In the genomic region with DNA sequence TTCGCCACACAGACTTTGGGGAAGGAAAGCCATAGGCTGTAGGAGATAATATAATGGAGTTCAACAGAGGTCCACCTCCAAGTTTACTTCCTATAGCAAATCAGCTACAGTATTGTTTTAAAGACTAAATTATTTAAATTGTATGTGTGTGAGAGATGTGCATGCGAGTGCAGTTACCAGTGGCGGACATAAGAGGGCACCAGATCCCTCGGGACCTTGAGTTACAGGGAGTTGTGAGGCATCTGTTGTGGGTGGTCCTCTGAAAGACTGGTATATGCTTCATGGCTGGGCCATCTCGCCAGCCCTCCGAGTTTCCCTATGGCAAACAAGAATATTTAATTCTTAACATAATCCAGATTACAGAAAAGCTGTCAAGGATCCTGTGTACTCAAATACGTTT, we compare ENCODE assay signal across 20 mouse cellular contexts.
DNase-seq lines count a peak whose midpoint lies in the region; ATAC-seq and TF ChIP-seq lines count a peak whose summit lies in the region.
"Had no signal": no experiment of that assay in that cellular context is flagged by ENCODE, and none has a peak within 500 bp of the region (broad histone marks: within the 10 kb centered on the region; RNA-seq: fewer than 3 reads in every experiment).

No protein-coding gene starts in this region.

- H3K27me3 ChIP-seq in heart, adult 2 months (ENCODE audit: control insufficient read depth, insufficient read depth, low read length): no peaks in the 10 kb centered on the region
- H3K27me3 ChIP-seq in lung, postnatal 0 days (replicated peaks; ENCODE audit: insufficient read depth, low read length): no peaks in the 10 kb centered on the region
- H3K27me3 ChIP-seq in stomach, postnatal 0 days (ENCODE audit: control insufficient read depth, insufficient read depth, low read length): no peaks in the 10 kb centered on the region
- H3K27me3 ChIP-seq: lung, embryonic 15.5 days; megakaryocyte, embryonic 14.5 days; neural tube, embryonic 12.5 days had no signal

- no peaks in the 10 kb centered on the region for H3K4me1 ChIP-seq in heart, adult 2 months (ENCODE audit: control insufficient read depth, insufficient read depth, low read length)
- no peaks in the 10 kb centered on the region for H3K4me1 ChIP-seq in lung, adult 2 months (ENCODE audit: control insufficient read depth, insufficient read depth, low read length)
- H3K4me1 ChIP-seq in lung, postnatal 0 days (ENCODE audit: insufficient read depth, low read depth, low read length): no peaks in the 10 kb centered on the region
- H3K4me1 ChIP-seq in stomach, postnatal 0 days (replicated peaks; ENCODE audit: control insufficient read depth, insufficient read depth): no peaks in the 10 kb centered on the region
- H3K4me1 ChIP-seq: megakaryocyte, embryonic 14.5 days; neural tube, embryonic 12.5 days had no signal

- no peaks in the 10 kb centered on the region for H3K9me3 ChIP-seq in lung, postnatal 0 days (ENCODE audit: low read length)
- H3K9me3 ChIP-seq in stomach, postnatal 0 days (ENCODE audit: control insufficient read depth, low read length): no peaks in the 10 kb centered on the region
- H3K9me3 ChIP-seq: lung, embryonic 15.5 days; neural tube, embryonic 12.5 days had no signal

- 0 out of 2 replicates have a peak, but pooled peaks have one; percentile 2 for TF ChIP-seq CTCF in heart, adult 2 months (IDR thresholded peaks at IDR 0.05)
- 0 out of 2 replicates have a peak, but pooled peaks have one; percentile 22 for TF ChIP-seq CTCF in lung, adult 2 months (IDR thresholded peaks at IDR 0.05; ENCODE audit: insufficient read depth, low read length)
- no peak for TF ChIP-seq CTCF in lung, postnatal 0 days (IDR thresholded peaks at IDR 0.05)
- peak; percentile 14; the same call in 1 of the 2 replicates for TF ChIP-seq CTCF in stomach, postnatal 0 days (IDR thresholded peaks at IDR 0.05; ENCODE audit: low read depth)

- H3K27ac ChIP-seq in heart, adult 2 months: no peak overlapping the region
- no peak overlapping the region for H3K27ac ChIP-seq in lung, postnatal 0 days (ENCODE audit: low read length)
- no peak overlapping the region for H3K27ac ChIP-seq in stomach, postnatal 0 days (replicated peaks)
- H3K27ac ChIP-seq: hindbrain, embryonic 14.5 days; limb, embryonic 13.5 days; lung, embryonic 15.5 days; neural tube, embryonic 12.5 days had no signal

- DNase-seq in heart, adult 2 months: no peak
- no peak for DNase-seq in heart, postnatal 36 days
- no peak for DNase-seq in lung, adult 2 months
- no peak for DNase-seq in lung, postnatal 0 days (ENCODE audit: low spot score)
- DNase-seq in NIH3T3 (ENCODE audit: low read depth): peak; percentile 11
- DNase-seq in stomach, postnatal 0 days (ENCODE audit: low spot score): no peak
- DNase-seq in embryo, embryonic 11 days: no peak
- DNase-seq: B cell, adult 2 months; cerebellum, adult 9-10 months; heart, adult 18-20 months; kidney, adult 18-20 months; thymus, postnatal 14 days had no signal

- intact Hi-C loops in heart, adult 2 months (cut with DNase I): no loop called here
- intact Hi-C loops in heart, postnatal 36 days (cut with DNase I): no loop called here

- no peak for ATAC-seq in lung, postnatal 0 days
- no peak for ATAC-seq in stomach, postnatal 0 days (ENCODE audit: low FRiP score, low TSS enrichment)
- no peak; the same call in 1 of the 2 replicates for ATAC-seq in megakaryocyte progenitor cell, adult 5-6 weeks (replicated peaks; ENCODE audit: poor library complexity)
- ATAC-seq: forebrain, embryonic 16.5 days had no signal

- H3K4me2 ChIP-seq in lung, postnatal 0 days (replicated peaks; ENCODE audit: low read depth, low read length): no peak overlapping the region
- no peak overlapping the region for H3K4me2 ChIP-seq in stomach, postnatal 0 days (replicated peaks; ENCODE audit: low read depth)
- H3K4me2 ChIP-seq: hindbrain, embryonic 14.5 days; limb, embryonic 13.5 days; lung, embryonic 15.5 days; neural tube, embryonic 12.5 days had no signal

- H3K4me3 ChIP-seq in heart, adult 2 months: no peak overlapping the region
- no peak overlapping the region for H3K4me3 ChIP-seq in lung, adult 2 months (replicated peaks; ENCODE audit: extremely low read depth, low read depth, low read length)
- H3K4me3 ChIP-seq in lung, postnatal 0 days (ENCODE audit: low read depth, low read length): no peak overlapping the region
- no peak overlapping the region for H3K4me3 ChIP-seq in stomach, postnatal 0 days (ENCODE audit: low read depth, low read length)
- H3K4me3 ChIP-seq: erythroblast, embryonic 14.5 days; limb, embryonic 13.5 days; lung, embryonic 15.5 days; megakaryocyte, embryonic 14.5 days; neural tube, embryonic 12.5 days had no signal

- no peak overlapping the region for H3K9ac ChIP-seq in heart, adult 2 months (ENCODE audit: low read depth, low read length)
- no peak overlapping the region for H3K9ac ChIP-seq in lung, postnatal 0 days (replicated peaks; ENCODE audit: low read depth)
- H3K9ac ChIP-seq in stomach, postnatal 0 days (ENCODE audit: low read length): no peak overlapping the region
- H3K9ac ChIP-seq: hindbrain, embryonic 14.5 days; limb, embryonic 13.5 days; lung, embryonic 15.5 days; neural tube, embryonic 12.5 days had no signal

- no peaks in the 10 kb centered on the region for H3K79me2 ChIP-seq in heart, adult 2 months (replicated peaks; ENCODE audit: control insufficient read depth, insufficient read depth, low read length)

- TF ChIP-seq POLR2A in heart, adult 2 months (IDR thresholded peaks at IDR 0.05; ENCODE audit: insufficient read depth, low read depth, low read length): no peak
- no peak for TF ChIP-seq POLR2A in lung, adult 2 months (IDR thresholded peaks at IDR 0.05; ENCODE audit: borderline replicate concordance, extremely low read depth, low read depth, low read length)

- no peaks in the 10 kb centered on the region for H3K36me3 ChIP-seq in heart, adult 2 months (ENCODE audit: control insufficient read depth, insufficient read depth, low read length)
- H3K36me3 ChIP-seq in lung, postnatal 0 days (ENCODE audit: insufficient read depth, low read length): no peaks in the 10 kb centered on the region
- no peaks in the 10 kb centered on the region for H3K36me3 ChIP-seq in stomach, postnatal 0 days (ENCODE audit: control insufficient read depth, insufficient read depth, low read length)
- H3K36me3 ChIP-seq: limb, embryonic 13.5 days; lung, embryonic 15.5 days; neural tube, embryonic 12.5 days had no signal

- WGBS in heart, adult 2 months: 90% methylated on average over 7 of the region's 7 CpGs
- WGBS in lung, adult 2 months: 93% methylated on average over 7 of the region's 7 CpGs
- WGBS in lung, postnatal 0 days: 96% methylated on average over 7 of the region's 7 CpGs
- 88% methylated on average over 7 of the region's 7 CpGs for whole genome bisulfite sequencing in stomach, postnatal 0 days

- no peak for TF ChIP-seq EP300 in heart, adult 2 months (IDR thresholded peaks at IDR 0.05; ENCODE audit: insufficient read depth, low read depth, low read length)
- TF ChIP-seq EP300 in lung, postnatal 0 days (IDR thresholded peaks at IDR 0.05): no peak
- no peak for TF ChIP-seq EP300 in stomach, postnatal 0 days (optimal IDR thresholded peaks at IDR 0.05)
